Mouse (Mus musculus): Measurements from ENCODE around the gene Dgkh.

DNA sequence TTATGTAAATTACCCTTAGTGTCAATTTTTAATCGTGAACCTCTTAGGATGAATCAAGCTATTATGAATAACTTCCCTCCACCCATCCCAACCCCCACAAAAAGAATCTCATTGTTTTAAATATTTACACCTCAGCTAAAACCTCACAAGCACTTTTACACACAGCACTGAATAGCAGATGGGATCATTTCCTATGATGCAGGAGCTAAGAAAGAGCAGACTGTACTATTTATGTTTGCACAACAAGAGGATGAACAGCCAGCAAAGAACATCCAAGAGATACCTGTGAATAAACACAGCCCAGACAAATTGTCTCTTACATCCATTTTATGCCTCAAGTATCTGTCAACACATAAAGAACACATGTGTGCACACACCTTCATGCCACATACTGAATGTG, 41.7 kb downstream of the Dgkh start:
- TF ChIP-seq CTCF (IDR thresholded peaks at IDR 0.05; ENCODE audit: control insufficient read depth, insufficient read depth, low read length) (no peak), POLR2A (IDR thresholded peaks at IDR 0.05; ENCODE audit: borderline replicate concordance, control insufficient read depth, low read depth, low read length) (no peak)
